Mouse (Mus musculus) embryonic fibroblast, embryonic 13.5 days (primary cell): ENCODE results near the gene Mia3. TPM values are rescaled to one million over a fixed set of nuclear protein-coding genes. Genes with fewer than 3 reads are reported as not detected.

Experiments used
- H3K27ac ChIP-seq: 2 replicates; pipeline ENCODE4 v1.5.1; 2012; ENCODE audit warnings: low read length, control low read depth, inconsistent platforms; ENCODE audit not compliant: insufficient read depth
- H3K4me1 ChIP-seq: 2 replicates; pipeline ENCODE4 v1.6.1; 2011; ENCODE audit warnings: low read length; ENCODE audit not compliant: control insufficient read depth, insufficient read depth
- H3K4me3 ChIP-seq: 2 replicates; pipeline ENCODE4 v1.5.1; 2011; ENCODE audit warnings: mild to moderate bottlenecking, control low read depth, low read length; ENCODE audit not compliant: insufficient read depth
- CTCF ChIP-seq: IDR thresholded peaks from 2 replicates; pipeline ENCODE4 v1.5.1; 2011; ENCODE audit warnings: mild to moderate bottlenecking, control low read depth, low read length, moderate library complexity, borderline replicate concordance; ENCODE audit not compliant: insufficient read depth
- POLR2A ChIP-seq: IDR thresholded peaks from 2 replicates; pipeline ENCODE4 v1.6.1; 2011; ENCODE audit warnings: low read depth, mild to moderate bottlenecking, control low read depth, low read length, moderate library complexity
- polyA plus RNA-seq: library from polyadenylated mRNA; stranded (reverse); fragments of >200 nt; gene quantifications from 2 replicates; pipeline ENCODE4 v1.2.4, GENCODE M21; 2011; ENCODE audit warnings: low read depth; ENCODE audit not compliant: missing spikeins, insufficient read length

Gene Mia3
- polyA plus RNA-seq, 1 experiment: 343 TPM

DNA sequence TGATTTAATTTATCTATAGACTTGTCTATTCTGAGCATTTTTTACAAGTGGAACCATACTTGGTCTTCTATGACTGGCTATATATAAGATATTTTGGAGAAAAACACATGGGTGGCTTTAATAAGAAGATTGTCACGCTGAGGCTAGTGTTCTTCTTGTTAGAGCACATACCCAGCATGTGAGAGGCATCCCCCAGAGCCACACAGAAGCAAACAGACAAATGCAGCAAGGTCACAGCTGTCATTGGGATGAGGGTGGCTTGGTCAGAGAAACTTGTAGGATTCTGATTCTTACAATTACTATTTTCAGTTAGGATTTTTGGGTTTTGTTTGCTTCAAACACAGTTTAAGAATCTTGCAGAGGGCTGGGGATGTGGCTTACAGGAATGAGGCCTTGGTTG is 60.9 kb downstream of the Mia3 start:
- TF ChIP-seq CTCF: no peak
- no peak for TF ChIP-seq POLR2A
- H3K4me3 ChIP-seq: no peak overlapping the region
- no peak overlapping the region for H3K27ac ChIP-seq
- H3K4me1 ChIP-seq: no peaks in the 10 kb centered on the region

DNA sequence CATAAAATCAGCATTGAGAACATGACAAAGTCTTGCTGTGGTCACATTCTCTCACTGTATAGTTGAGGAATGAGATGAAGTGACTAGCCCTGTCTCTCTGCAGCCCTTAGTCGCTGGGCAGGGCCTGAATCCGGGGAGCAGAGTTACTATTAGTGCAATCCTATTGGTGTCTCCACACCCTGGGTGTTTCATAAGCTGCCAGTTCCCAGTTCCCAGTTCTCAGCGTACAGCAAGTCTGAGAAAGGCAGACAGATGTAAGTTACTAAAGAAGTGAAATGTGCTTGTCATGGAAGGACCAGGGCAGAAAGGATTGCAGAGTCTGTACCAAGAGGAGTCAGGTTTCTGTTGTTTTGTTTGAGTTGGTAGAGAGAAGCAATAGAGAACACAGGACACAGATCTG is 61.8 kb downstream of the Mia3 start:
- TF ChIP-seq CTCF (no peak), POLR2A (no peak)
- Histone ChIP-seq H3K4me1 (no peaks in the 10 kb centered on the region), H3K4me3 (no peak overlapping the region), H3K27ac (peak overlapping the region; percentile 40; the same call in 1 of the 2 replicates)

DNA sequence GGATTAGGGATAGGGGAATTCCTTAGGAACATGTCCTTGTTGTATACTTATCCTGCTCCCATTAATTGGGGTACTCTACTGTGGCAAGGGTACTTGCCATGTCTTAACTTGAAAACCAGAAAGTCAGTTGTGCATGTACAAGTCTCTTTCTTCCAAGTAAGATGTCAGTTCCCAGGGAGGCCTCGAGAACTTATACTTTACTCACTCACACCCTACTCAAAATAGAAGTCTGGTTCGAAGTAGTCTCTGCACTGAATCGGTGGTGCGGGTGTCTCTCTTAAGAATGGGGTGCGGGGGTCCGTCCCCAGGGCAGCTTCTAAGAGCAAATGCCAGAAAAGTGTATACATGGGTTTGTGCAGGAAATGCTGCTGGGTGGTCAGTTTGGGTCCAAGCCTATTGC is 70.2 kb downstream of the Mia3 start:
- Histone ChIP-seq H3K4me1 (no peaks in the 10 kb centered on the region; the same call in 1 of the 2 replicates), H3K27ac (no peak overlapping the region), H3K4me3 (no peak overlapping the region)
- TF ChIP-seq POLR2A (no peak), CTCF (no peak)

DNA sequence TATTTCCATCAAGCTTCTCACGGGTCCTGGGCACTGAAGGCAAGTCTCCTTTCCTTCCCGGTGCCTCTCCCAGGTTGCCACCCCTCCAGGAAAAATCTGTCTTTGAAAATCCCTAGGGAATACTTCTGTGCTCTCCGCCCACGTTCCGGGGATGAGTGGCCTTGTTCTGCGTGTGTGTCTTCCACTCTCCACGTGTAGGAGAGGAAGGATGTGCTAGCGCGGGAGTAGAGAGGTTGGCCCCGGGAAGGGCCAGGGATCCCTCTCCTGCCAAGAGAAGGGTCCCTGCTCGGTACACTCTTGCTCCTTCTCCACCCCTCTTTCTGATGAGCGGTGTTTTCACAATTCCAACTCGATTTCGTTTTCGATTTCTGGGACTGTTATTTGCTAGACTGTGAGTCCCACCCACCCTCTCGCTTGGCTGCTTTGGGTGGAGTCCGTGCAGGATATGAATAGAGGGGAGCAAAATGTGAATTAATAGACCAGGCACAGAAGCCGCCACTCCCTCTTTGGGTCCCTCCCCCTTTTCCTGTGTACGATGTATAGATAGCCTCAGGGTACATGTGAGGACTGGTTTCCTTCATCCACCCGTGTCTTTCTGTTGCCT is 71.4 kb downstream of the Mia3 start:
- TF ChIP-seq CTCF (no peak), POLR2A (peak; percentile 80)
- Histone ChIP-seq H3K4me3 (peak overlapping the region; percentile 75), H3K27ac (peak overlapping the region; percentile 49), H3K4me1 (no peaks in the 10 kb centered on the region; the same call in 1 of the 2 replicates)

DNA sequence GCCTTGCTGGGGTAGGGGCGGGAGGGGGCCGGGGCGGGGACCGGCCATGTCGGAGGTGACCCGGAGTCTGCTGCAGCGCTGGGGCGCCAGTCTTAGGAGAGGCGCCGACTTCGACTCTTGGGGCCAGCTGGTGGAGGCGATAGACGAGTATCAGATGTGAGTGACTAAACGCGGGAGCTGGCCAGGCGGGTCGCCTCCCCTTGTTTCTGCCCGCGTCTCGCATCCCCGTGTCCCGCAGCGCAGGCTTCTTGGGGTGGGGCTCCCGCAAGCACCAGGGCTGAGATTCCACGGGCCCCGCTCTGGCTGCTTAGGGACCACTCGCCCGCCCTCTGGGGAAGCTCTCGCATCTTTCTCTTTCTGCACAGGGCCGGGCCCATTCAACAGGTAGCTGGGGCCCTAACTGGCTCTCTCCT is 71.9 kb downstream of the Mia3 start:
- peak overlapping the region; percentile 75 for H3K4me3 ChIP-seq
- H3K4me1 ChIP-seq: no peaks in the 10 kb centered on the region; the same call in 1 of the 2 replicates
- H3K27ac ChIP-seq: peak overlapping the region; percentile 49
- TF ChIP-seq POLR2A (no peak), CTCF (no peak)

DNA sequence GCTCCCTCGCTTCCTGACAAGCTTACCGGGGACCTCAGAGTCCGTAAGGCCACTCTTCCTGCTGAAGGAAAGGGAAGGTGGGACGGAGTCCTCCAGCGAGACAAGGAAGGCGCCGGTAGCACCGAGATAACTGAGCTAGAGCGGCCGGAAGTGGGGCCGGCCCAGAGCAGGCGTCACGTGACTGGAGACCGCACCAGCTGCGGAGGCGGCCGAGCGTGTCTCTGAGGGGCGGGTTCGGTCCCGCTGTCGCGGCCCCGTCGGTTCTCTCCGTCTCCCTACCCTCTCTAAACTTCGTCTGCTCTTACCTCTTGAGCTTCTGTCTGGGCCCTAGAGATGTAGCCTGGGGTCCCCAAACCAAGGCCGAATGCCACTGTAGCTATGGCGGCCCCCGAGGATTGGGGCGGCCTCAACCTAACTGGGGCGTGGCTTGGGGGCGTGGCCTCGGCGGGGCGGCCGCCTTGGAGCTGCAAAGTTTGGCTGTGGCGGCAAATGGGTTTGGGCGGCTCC is 72.4 kb downstream of the Mia3 start, which contains the start of gene Brox:
Brox (minus strand) TSS at position 393 of the 507 bp plus-strand sequence.
- TF ChIP-seq POLR2A (peak; percentile 66), CTCF (no peak)
- H3K4me3 ChIP-seq: peak within 1 kb of the TSS; percentile 77
- no peaks in the 10 kb centered on the region; the same call in 1 of the 2 replicates for H3K4me1 ChIP-seq
- H3K27ac ChIP-seq: peak within 1 kb of the TSS; percentile 92

DNA sequence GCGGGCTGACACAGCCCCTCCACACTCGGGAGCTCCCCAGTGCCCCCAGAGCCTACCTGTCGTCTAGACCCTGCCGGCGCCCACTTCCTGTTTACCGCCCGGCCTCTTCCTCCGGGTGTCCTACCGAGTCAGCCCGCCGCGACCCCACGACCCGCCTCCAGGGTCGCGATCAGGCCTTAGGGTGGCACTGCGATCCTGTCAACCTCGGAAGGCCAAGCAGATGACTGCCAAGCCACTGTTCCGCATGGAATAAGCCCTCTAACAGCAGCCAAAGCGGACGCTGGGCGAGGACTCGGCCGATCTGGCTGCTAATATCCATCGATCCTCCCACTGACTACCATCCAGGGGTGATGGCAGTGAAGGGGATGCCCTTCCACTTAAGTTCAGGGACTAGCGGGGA is 72.9 kb downstream of the Mia3 start, which contains the start of gene Aida:
Aida (plus strand) TSS at position 126 of the 400 bp plus-strand sequence.
- Histone ChIP-seq H3K27ac (peak within 1 kb of the TSS; percentile 92), H3K4me1 (no peaks in the 10 kb centered on the region; the same call in 1 of the 2 replicates), H3K4me3 (peak within 1 kb of the TSS; percentile 77)
- TF ChIP-seq POLR2A (no peak), CTCF (no peak)

DNA sequence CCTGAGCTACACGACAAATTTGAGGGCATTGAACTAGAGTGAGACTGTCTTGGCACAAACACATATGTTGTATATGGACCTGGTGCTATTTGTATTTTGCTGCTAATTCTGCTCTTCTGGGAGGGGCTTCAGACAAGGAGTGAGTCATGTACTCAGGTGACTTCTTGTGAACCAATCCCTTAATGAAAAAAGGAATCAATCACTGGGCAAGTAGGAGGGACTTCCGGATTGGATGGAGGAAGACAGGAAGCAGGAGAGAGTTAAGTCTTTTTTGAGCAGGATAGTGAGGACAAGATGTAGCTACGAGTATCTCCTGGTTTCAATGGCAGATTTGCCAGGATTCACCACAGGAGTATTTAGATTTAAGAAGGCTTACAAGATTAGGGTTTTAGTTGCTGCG is 79.8 kb downstream of the Mia3 start:
- peaks cover 3% of the 10 kb centered on the region; the same call in 1 of the 2 replicates for H3K4me1 ChIP-seq
- H3K4me3 ChIP-seq: no peak overlapping the region
- TF ChIP-seq CTCF (no peak), POLR2A (no peak)
- no peak overlapping the region for H3K27ac ChIP-seq

DNA sequence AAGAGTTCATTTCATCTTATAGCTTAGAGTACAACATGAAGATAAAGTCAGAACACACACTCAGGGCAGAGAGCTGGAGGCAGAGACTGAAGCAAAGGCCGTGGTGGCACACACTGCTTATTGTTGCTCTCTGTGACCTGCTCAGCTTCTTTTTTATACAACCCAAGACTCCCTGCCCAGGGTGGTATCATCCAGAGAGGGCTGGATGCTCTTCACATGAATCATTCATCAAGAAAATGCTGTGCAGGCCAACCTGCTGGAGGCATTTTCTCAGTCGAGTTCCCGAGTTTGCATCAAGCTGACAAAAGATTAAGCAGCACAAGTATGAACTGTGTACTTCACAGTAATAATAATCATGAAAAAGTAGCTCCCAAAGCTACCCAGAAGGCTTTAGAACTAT is 81.0 kb downstream of the Mia3 start:
- TF ChIP-seq POLR2A (no peak), CTCF (no peak)
- no peak overlapping the region for H3K4me3 ChIP-seq
- peaks cover 3% of the 10 kb centered on the region; the same call in 1 of the 2 replicates for H3K4me1 ChIP-seq
- H3K27ac ChIP-seq: no peak overlapping the region

Other genes with a start within 250 kb of the Mia3 start
- gene Disp1, start 148.0 kb downstream of the Mia3 start, polyA plus RNA-seq: 25.3 and 26.5 TPM in 2 replicates
- 138 and 159 TPM in 2 replicates for gene Aida, start 73.0 kb downstream of the Mia3 start, polyA plus RNA-seq
- 63.2 and 63.5 TPM in 2 replicates for gene Brox, start 72.3 kb downstream of the Mia3 start, polyA plus RNA-seq
- 11.3 and 19.6 TPM in 2 replicates for gene Taf1a, start 19.4 kb upstream of the Mia3 start, polyA plus RNA-seq
- 0.40 TPM in 1 of 2 replicates, not detected in the other for gene Hhipl2, start 48.7 kb upstream of the Mia3 start, polyA plus RNA-seq